Mouse (Mus musculus) cerebellum, postnatal 4 days (tissue): ENCODE data around the gene Ppp1r21.

Experiments used
- DNase-seq, 2 experiments: peaks; one replicate each; pipeline ENCODE4 v3.0.0; 2022; ENCODE audit warnings: low spot score in 2 of 2, mixed read lengths in 1 of 2

The Ppp1r21 gene

DNA sequence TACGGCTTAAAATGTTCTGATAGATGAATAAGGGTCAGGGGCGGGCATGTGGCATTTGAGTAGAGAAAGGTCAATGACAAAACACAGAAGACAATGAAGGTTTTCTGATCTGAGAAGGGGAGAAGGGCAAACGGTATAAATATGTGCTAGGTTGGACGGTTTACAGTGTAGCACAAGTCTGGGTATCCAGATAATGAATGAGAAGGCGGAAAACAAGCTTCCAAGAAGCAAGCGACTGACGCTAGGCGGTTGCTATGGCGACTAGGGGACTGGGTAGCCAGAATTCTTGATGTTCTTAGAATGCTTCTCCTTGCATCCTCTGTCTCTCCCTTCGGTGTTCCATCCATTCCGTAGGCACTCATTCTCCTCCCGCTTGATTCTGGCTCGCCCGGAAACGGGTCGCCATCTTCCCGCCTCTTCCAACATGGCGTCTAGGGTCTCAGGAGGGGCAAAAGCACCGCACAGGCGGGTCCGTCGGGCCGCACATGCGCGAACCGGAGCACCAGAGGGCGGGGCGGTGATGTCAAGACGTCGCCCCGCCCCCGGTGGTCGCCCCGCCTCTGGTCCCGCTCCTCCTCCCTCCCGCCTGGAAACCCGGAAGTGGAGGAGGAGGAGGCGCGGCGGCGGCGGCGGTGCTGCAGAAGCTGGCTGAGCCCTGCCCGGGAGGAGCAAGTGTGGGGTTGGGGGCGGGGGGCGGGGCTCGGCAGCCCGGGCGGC lies at the start of gene Ppp1r21:
Ppp1r21 (plus strand) TSS at position 600 of the 717 bp plus-strand sequence.
- DNase-seq = peak; percentile 92 to 99

DNA sequence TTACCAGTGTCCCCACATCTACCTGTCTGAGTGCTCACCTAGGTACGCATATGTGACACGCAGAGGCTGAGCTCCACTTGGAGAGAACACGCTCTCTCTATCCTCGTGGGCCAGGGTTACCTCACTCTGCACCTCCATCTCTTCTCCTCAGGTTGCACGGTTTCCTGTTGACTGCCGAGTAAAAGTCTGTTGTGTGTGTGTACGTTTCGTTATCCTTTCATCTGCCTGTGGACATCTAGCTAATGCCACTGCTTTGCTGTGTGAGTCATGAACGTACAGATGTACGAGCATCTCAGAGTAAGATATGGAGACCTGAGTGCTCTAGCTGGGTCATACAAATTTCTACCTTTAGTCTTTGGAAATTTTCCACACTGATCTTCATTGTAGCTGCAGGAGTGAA lies 49.5 kb upstream of the Ppp1r21 start:
- no peak for DNase-seq

DNA sequence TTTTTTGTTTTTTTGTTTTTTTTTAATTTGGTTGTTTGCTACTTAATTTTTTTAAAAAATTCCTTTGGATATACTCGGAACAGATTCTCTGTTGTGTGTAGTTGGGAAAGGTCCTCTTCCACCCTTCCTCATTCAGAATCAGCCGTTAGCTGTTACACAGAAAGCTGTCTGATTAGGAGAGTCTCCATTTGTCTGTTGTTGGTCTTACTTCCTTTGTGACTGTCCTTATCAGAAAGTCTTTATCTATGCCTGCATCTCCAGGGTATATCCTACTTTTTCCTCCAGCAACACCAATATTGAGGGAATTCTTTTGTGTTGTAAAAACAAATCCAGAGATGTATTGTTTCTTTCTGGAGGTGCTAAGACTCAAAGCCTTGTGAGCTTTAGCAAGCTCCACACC lies 48.9 kb upstream of the Ppp1r21 start:
- DNase-seq = no peak

DNA sequence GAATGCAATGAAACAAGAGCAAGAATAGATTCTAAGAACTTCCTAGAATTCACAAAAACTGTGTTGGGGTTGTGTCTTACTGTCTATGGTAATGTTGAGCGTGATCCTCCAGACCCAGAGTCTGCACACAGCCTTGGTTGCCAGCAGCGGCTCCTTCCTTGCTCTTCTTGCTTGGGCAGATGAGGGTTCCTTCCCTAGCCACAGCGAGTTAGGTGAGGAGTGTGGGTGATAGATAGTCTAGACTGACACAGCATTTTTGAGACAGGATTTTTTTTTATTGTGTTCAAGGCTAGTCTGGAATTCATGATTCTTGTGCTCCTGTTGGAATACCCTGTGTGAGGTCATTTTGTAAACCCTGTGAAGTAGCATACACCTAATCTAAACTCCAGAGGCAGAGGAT lies 48.3 kb upstream of the Ppp1r21 start:
- DNase-seq = no peak

DNA sequence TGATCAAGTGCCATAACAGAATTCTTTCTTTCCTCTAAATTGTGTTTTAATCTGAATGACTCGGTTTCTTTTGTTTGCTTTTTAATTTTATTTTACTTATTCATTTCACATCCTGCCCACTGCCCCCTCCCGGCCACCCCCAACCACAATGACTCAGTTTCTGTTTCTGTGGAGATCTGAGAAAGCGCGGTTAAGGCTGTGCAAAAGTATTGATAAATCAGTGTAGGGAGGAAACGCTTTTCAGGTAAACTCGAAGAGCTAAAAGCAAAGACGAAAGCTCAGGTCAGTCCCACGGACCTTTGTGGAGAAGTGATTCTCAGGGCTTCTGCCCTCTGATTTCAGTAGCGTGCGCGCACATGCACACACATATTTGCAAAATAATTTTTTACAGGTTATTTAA lies 45.4 kb upstream of the Ppp1r21 start:
- no peak for DNase-seq

DNA sequence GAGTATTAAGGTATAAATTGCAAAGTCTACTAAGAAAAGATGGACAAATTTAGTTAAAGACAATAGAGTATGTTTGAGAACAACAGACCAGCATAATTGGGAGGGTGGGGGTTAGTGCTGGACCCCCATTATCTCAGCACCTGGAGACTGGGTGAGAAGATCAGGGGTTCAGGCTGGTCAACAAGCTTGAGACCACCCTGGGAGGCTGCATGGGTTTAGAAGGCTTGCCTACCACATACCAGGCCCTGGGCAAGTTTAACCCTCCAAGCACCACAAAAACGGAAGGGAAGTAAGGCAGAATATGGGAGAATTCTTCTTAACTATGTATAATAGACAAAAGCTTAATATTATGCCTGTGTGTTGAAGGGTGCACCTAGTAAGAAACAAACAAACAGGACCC lies 45.0 kb upstream of the Ppp1r21 start:
- DNase-seq = no peak

DNA sequence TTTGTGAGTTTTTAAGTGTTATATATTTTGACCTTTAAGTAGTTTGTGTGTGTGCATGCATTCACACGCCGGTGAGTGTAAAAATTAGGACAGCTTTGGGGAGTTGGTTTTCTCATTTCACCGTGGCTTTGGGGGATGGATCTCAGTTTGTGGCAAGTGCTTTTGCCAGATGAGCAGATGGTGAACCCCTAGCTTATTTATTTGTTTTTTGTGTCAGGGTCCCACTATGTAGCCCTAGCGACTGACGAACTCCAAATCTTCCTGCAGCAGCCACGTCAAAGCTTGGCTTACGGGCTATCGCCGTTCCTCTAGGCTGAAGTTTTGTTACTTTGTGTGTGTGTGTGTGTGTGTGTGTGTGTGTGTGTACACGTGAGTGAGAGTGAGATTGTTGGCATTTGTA lies 39.4 kb upstream of the Ppp1r21 start:
- DNase-seq = no peak

DNA sequence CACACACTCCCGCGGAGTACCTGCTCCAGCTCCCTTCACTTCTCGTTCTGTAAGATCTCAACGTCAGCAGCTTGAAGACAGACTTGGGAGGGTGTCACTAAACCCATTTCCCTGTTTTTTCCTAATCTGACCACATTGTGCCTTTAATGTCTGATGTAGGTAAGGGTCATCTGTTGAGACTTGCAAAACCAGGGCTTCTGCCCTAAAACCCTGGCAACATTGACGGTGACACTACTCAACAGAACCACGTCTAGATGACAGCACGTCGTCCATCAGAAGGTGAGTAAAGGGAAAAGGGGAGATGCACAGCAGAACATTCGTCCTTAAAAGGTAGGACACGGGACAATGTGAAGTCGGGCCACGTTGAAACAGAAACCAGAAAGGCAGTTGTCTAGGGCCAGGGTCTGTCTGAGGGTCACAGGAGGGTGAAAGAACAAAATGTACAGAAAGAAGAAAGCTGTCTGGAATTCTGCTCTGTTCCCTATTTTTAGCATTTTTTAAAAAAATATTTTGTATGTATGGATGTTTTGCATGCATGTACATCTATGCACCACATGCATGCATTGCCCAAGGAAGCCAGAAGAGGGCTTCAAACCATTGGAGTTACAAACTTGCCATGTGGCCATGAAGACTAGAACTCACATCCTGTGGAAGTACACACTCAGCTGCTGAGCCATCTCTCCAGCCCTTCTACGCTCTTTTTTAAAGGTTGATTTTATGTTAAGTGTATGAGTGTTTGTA lies 38.4 kb upstream of the Ppp1r21 start:
- DNase-seq = no peak

DNA sequence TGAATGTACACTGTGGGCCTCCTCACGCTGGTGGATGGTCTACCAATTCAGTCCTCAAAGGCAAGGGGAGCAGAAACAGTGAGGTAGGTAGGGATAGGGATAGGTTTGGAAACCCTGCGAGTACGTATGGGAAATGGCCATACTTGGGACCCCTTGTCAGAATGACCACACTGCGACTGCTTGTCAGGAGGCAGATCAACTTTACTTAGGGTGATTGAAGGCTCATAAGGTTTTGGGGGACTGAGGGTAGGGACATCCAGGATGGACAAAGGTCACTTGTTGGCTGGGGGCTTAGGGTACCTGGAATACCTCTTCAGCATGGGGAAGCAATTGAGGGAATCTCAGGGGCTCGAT lies 37.8 kb upstream of the Ppp1r21 start:
- DNase-seq = no peak

DNA sequence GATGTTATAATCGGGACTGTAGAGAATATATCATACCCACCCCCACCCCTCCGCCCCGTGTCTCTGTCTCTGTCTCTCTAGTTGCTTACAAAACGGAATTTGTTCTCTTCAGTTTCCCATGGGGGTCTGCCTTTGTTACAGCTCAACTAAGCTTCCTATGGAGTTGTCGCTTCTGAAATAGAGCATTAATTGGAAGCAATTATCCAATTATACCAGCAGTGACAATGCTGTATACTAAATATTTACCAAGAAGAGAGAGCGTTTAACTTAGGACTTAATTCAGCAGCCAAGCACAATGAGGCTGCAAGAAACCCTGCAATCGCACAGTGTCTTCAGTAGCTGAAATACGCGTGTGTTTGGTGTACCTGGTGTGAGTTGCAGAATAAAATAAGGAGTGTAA lies 36.4 kb upstream of the Ppp1r21 start:
- DNase-seq = no peak

DNA sequence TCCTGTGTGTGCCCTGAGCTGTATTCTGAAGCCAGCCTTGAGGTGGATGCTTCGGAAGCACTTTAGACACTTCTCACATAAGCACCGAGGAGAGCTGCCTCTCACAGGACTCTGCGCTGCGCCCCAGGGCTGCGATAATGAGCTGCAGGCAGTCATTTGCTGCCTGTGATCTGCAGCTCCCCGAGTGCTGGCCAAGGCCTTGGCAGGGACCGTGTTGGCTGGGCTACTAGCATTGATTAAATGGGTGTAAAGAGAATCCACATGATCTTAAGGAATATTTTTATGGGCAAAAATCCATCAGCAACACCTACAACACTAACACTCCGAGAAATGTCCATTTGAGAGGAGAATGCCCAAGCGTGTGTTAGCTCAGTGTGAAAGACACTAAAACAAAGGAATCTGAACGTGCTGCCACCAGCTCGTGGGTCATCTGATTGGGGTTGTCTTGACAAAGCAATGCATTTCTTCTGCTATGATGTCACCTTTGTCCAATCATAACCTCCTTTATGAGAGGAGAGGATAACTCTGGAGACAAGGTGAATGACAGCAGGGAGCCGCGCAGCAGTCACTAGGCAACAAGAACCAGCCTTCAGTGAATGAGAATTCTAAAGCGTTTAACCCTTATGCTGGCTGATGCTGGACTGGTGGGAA lies 35.7 kb upstream of the Ppp1r21 start:
- peak in 1 of 2 experiments; percentile 61 for DNase-seq

DNA sequence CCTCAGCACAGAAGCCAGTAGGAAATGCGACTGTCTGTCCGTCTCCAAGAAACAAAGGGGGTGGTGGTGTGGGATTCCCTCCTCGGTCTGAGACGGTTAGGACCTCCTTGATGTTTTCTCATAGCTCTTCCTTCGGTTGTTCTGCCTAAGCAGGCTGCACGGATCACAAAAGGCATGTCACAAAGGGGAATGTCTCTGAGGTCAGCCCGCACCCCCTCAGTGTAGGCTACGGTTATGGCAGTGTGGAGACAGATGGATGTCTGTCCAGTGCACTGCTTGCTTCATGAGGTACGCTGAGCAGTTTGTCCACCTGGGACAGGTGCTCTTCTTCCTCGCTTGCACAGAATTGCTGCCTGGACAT lies 35.2 kb upstream of the Ppp1r21 start:
- no peak for DNase-seq

DNA sequence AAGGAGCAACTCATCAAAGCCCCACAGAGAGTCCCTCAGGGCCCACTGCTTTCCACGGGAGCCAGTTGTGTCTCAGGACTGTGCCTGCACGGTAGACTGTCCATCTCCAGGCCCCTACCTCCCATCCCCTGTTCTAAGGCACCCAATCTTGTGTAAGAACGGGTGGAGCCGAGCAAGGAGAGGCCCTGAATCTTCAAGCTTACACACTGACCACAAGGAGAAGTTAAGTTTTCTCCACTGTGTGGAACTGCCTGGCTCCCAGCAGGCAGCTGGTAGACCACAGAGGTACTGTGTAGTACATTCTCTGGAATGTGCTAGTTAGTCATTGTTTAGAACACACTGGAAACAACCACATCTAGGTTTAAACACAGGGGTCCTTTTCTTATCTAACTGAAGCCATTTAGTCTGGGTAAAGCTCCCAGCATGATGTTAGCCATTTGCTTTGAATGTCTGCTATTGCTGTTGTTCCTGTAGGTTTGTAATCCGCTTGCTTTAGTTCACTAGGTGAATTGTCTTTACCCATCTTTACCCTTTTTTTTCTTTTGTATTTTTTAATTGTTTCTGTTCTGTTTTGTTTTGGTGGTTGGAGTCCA lies 31.7 kb upstream of the Ppp1r21 start:
- no peak for DNase-seq

DNA sequence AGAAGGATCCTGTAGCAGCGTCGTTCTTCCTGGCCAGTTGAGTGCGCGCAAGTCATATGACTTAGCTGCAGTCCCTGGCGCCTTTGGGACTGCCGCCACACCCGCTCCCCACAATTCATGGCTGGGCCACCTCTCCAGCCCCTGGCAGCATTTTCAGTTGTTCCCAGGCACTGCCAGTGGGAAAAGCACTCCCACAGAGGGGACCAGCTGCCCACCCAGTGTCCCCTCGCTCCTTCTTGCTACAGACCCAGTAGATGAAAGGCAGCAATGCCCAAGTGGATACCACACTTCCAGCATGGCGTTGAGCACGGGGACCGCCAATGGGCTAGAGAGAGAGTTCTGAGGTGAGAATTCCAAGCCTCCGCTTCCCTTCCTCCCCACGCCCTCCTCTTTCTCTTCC lies 25.9 kb upstream of the Ppp1r21 start:
- DNase-seq = no peak

DNA sequence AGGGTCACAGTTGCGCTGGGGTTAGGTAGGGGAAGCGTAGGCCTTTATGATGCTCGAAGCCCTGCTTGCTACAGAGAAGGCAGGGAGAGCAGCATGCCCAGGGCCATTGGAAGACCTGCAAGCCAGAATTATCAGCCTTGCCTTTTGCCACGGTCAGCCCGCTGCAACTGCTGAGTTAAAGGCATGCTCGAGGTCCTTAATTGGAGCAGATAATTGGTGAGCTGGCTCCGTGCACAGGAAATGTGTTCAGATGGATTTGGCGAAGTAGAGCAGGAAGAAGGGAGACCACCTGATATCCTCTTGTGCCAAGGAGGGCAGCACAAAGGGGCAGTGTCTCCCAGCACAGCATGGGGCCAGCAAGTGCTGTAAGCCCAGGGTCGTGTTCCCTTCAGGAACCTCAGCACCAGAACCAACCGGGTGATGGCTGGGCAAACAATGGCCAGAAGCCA lies 24.6 kb upstream of the Ppp1r21 start:
- peak in 1 of 2 experiments; percentile 68 for DNase-seq

DNA sequence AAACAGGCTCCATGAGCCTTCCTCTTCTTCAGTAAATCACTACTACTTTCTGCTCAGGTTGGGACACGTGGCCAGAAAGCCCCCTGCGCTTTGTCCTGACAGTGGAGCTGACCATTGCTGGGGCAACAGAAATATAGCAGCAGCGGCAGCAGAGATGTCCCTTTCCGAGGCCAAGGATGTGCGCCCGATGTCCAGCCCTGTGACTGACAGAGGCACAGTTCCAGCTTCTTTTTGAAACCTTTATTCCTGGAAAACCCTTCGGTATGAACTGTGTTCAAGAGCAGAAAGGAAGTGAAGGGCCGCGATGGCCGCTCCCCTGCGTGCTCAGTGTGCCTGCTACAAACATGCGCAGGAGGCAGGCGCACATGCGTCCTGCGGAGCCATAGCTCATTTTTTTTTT lies 24.0 kb upstream of the Ppp1r21 start:
- no peak for DNase-seq

DNA sequence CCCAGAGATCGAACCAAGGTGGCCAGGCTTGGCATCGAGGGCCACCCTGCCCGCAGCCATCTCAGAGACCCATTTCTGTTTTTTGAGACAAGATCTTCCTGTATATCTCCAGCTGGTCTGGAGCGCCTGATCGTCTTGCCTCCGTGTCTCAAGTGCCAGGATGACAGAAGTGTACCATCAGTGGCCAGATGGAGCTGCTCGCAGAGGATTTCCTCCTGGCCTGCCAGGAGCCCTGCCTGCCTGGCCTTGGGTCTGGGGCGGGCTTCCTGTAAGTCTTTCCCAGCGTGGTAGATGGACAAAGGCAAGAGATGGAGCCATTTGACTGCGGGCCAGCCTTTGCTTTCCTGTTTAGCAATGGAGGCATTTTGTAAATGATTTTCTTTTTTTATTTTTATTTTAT lies 22.5 kb upstream of the Ppp1r21 start:
- DNase-seq = no peak

DNA sequence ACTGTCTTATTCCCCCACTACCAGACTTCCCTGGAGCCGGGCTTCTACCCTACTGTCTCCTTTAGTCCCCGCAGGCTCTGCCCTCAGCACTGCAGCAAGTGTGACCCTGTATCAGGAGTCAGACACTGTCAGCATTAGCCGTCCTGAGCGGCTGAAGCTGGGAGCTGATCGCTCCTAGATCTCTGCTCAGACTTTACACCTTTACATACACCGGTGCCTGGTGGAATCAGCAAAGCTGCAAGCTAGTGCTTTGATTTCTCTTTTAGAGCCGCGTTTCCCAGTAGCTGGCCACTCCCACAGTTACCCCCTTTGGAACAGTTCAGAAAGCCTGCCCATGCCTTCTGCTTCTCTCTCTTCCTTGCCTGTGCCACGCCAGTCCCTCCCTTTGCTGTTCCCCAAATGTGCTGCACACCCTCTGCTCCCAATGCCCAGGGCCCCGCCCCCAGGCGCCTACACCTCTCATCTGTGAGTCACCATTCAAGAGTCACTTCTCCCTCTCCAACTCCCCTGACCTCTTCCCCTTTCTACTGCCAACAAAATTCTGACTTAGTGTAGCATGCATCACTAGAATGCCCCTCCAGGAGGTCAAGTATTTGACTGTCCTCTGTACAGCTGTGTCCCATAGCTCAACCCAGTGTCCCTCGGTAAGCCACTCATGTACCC lies 20.9 kb upstream of the Ppp1r21 start:
- DNase-seq = no peak

DNA sequence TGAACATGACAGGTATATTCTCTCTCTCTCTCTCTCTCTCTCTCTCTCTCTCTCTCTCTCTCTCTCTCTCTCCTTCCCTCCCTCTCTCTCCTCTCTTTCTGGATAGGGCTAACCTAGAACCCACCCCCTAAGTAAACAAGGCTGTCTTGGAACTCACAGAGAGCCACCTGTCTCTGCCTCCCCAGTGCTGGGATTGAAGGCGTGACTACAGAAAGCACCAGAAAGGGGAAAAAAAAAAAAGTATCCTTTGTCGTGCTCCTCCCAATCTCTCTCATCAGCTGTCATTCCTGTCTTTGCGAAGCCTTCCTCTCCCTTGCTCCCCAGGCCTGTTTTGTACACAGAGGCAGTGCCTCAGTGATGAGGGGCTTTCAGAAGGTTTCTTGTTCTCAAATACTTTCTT lies 19.9 kb upstream of the Ppp1r21 start:
- DNase-seq = no peak

DNA sequence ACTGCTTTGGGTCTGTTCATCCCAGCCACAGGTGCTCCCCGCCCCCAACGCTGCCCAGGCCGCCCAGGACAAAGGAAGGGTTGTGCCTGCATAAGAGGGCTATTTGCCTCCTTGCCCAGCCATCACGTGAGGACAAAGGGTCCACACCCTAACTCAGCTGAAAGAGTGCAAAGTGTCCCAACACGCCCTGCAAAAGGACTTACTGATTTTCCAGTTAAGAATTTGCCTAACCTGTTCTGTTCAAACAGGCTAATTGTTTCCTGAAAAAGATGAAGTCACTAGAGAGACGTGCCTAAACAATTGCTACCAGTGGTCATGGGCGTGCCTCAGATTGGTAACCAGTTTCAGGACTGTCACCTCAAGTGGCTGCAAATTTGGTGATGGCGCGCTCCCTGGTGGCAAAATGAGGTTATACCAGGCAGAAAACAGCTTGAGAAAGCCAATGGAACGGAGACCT lies 18.8 kb upstream of the Ppp1r21 start:
- DNase-seq = peak; percentile 75 to 87

DNA sequence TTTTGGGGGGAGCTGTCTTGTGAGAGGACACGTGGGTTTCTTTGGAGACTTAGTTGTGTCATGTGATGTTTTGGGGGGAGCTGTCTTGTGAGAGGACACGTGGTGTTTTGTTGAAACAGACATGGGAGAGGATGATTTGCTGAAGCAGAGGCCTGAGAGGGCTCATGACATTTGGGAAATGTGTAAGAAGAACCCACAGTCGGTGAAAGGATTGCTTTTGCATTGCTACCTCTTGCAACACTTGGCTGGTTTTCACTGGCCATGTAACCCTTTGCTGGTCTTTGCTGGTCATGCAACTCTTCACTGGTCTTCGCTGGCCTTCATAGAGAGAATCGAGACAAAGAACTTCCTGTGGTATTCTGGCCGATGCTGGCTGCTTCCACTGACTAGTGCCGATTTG lies 13.4 kb upstream of the Ppp1r21 start:
- no peak for DNase-seq

DNA sequence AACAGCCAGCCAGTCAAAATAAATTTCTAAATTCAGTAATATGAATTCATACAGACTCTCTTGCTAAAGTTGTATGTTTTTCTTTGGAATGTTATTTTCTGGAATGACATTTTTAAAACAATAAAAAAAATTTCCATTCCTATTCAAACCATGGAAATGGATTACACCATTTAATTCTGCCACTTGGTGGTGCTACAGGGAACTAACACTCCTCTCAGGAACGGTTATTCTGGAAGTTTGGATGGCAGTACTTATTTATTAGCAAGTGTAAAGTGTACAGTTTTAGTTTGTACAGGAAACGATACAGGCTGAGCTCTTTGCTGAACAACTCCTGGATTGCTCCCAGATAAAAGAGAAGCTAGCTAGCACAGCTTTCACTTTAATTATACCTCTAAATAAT lies 2.1 kb upstream of the Ppp1r21 start:
- DNase-seq = no peak
